Mouse (Mus musculus): ENCODE measurements around the gene Pan3.

GRCm38 (mm10) chr5:147579148-147579547, 149.2 kb downstream of the Pan3 start:
- TF ChIP-seq CTCF (IDR thresholded peaks at IDR 0.05; ENCODE audit: low read depth) (no peak; the same call in 1 of the 2 replicates), EP300 (IDR thresholded peaks at IDR 0.05; ENCODE audit: low read depth) (no peak)

Measured in heart, postnatal 0 days (tissue).